Mouse (Mus musculus): ENCODE data around the gene Sac3d1.

Sac3d1 gene

GRCm38 (mm10) chr19:6123330-6123729, 4.9 kb upstream of the Sac3d1 start:
- intact Hi-C loops (cut with DNase I): loop anchor here (5.0 kb wide), 1 partner anchor 36 kb away; no protein-coding TSS in a partner anchor

DNA sequence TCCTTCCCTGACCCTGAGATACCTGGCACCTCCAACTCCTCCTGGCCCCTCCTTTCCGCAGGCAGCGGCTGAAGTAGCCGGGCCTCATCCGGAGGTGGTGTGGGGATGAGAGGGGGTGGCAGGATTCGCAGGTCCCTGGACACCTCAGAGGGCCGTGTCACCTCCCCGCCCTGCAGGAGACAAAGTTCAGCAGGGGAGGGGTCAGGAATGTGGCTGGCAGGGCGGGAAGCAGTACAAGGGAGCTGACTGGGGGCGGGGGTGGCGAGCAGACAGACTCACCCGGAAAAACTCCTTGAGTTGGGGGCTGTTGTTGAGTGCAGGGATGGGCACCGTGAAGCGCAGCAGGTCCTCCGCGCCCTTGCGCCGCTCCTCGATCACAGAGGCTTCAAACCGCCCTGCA, 3.3 kb upstream of the Sac3d1 start:
- intact Hi-C loops (cut with DNase I): loop anchor here (5.0 kb wide), 1 partner anchor 34 kb away; no protein-coding TSS in a partner anchor

DNA sequence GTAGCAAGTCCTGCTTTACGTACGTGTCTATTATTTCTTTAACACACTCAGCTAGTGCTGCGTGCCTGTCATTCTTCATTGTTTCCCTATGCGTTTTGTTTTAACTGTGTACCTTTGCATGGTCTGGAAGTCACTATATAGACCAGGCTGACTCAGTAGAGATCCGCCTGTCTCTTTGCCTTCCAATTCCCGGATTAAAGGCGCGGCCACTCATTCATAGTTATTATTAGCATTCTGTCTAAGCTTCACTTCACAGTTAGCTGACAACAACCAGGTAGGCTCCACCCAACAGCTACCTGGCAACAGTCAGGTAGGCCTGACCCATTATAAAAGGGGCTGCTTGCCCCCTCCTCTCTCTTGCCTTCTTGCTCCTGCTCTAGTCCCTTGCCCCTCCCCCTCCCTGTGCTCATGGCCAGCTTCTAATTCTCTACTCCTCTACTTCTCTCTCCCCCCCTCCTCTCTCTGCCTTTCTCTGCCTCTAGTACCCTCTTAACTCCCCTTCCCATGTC, 281 bp upstream of the Sac3d1 start:
- intact Hi-C loops (cut with DNase I): no loop called here

GRCm38 (mm10) chr19:6117346-6117985, 984 bp downstream of the Sac3d1 start:
- intact Hi-C loops (cut with DNase I): no loop called here

DNA sequence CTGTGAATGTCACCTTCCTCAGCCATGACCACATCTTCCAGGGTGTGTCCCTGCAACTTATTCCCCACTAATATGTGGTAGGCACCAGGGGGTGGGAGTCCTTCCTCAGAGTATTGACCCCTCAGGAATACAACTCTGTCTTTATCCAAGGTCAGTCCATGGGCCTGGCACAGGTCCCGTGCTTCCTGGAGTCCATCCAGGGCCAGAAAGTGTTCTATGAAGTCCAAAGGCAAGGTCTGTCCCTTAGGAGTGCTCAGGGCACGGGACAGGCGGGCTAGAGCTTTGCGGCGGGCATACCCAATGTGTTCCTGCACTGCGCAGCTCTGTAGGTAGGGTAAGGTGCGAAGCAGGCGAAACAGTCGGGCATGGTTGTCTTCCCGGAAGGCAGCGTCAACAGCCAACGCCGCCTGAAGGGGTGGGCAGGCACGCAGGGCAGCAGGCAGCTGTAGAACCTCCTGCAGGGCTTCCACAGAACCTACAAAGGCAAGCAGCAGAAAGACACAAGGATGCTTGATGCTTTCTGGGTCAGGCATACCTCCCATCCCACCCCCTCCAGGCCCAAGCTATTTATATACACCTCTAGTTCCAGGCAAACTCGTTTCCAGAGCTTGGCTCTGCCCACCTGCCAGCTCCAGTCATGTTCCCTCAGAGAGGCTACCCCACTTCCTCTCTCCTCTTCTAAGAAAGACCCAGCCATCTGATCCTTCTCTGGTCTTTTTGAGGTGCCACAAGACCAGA, 2.2 kb downstream of the Sac3d1 start:
- intact Hi-C loops (cut with DNase I): no loop called here

DNA sequence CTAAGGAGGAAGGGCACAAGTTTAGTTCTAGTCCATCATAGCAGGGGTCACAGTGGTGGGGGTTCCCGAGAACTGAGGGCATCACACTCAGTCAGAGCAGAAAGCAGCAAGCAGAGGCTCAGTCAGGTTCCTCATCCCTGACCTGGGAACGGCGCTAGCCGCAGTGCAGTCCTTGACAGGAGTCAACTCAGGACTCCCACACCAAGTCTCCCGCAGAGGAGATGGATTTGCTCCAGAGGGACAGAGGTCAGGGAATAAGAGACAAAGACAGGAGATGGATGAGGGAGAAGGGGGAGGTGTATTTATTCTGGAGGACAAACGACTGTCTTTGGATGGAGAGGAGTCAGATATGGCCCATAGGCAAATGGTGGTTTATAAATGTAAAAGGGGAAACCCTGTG, 5.3 kb downstream of the Sac3d1 start:
- intact Hi-C loops (cut with DNase I): no loop called here

DNA sequence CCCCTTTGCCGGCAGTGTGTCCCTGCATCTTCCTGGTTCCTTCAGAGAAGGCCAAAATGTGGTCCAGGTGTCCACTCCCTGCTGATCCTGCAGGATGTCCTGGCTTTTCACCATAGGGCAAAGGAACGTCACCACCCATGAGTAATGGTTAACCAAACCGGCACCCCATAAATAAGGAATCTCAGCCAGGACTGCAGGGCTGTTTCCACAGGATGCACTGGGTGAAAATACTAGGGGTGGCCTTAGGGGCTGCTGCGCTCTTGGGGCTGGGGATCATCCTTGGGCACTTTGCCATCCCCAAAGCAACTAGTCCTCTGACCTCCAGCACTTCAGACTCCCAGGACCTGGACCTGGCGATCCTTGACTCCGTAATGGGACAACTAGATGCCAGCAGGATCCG, 12.9 kb downstream of the Sac3d1 start, which contains the start of gene Naaladl1:
Naaladl1 (plus strand) TSS at position 197 of the 400 bp plus-strand sequence.
- intact Hi-C loops (cut with DNase I): no loop called here

DNA sequence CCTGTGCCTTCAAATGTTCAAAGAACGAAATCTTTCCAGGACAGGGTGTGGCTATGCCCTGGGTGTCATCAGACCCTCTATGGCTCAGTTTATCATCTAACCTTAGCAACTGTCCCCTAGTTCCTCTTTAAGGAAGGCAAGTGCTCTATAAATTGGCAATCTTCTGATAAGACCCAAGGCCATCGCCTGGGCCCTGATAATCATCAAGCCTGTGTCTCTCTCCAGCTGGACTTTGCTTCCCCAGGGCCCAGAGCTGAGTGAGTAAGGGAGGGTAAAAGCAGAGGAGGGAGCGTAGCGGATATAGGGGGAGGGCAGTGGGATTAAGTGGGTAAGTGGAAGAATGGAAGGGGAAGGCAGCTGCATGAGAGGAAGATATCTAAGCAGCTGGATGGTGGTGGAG, 14.0 kb downstream of the Sac3d1 start:
- intact Hi-C loops (cut with DNase I): no loop called here

GRCm38 (mm10) chr19:6102169-6102853, 16.1 kb downstream of the Sac3d1 start:
- intact Hi-C loops (cut with DNase I): no loop called here

DNA sequence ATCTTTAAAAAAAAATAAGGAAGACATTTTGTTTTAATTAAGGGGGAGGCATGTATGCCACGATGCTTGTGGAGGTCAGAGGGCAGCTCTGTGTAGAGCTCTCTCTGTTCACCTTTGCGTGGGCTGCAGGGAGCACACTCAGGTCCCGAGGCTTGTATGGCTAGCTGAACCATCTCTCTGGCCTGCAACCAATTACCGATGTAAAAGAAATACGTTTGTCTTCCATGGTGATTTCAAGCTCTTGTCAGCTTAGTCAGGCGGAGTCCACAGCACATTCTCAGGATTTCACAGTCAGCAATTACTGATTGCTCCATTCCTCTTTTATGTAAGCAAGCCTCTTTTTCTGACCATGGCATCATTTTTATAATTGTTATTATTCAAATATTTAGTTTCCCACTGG, 17.3 kb downstream of the Sac3d1 start:
- intact Hi-C loops (cut with DNase I): no loop called here

GRCm38 (mm10) chr19:6097847-6098246, 20.6 kb downstream of the Sac3d1 start:
- intact Hi-C loops (cut with DNase I): no loop called here

DNA sequence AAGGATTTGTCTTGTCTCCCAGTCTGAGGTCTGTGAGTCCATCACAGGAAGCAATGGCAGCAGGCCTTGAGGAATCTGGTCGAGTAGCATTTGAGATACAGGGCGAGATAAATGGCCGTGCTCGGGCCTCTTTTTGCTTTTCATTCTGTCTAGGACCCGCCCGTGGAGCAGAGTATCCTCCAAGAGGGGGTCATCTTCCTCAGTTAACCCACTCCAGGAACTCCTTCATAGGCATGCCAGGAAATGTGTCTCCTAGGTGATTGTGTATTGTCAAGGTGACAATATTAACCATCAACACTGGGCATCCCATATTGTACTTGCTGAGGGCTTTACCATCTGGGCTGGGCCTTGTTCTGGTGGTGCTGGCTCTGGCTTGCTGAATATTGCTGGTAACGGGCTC, 24.3 kb downstream of the Sac3d1 start, which contains the start of gene AC131692.1:
AC131692.1 (plus strand) TSS at position 301 of the 400 bp plus-strand sequence.
- intact Hi-C loops (cut with DNase I): no loop called here

GRCm38 (mm10) chr19:6088841-6089240, 29.6 kb downstream of the Sac3d1 start:
- intact Hi-C loops (cut with DNase I): loop anchor here (5.0 kb wide), 1 partner anchor 33 kb away; no protein-coding TSS in a partner anchor

DNA sequence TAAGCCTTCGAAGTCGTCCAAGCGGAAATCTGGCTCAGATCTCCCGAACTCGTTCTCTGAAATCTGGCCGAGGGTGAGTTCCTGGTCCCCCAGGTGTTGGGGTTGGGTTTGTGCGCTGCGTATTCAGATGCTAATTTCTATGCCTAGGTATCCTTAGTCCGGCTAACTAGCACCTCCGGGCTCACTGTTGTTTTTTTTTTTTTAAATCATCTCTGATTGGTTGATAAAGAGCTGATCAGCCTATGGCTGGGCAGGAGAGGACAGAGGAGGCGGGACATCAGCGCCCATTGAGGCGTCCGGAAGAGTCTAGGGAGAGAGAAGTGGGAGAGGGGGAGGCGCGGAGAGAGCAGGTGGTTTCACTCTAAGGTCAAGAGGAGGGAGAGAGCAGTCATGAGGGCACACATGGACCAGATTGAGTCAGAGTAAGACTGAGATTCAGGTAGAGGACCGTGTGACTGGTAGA, 33.0 kb downstream of the Sac3d1 start:
- intact Hi-C loops (cut with DNase I): loop anchor here (5.0 kb wide), 1 partner anchor 37 kb away; no protein-coding TSS in a partner anchor

DNA sequence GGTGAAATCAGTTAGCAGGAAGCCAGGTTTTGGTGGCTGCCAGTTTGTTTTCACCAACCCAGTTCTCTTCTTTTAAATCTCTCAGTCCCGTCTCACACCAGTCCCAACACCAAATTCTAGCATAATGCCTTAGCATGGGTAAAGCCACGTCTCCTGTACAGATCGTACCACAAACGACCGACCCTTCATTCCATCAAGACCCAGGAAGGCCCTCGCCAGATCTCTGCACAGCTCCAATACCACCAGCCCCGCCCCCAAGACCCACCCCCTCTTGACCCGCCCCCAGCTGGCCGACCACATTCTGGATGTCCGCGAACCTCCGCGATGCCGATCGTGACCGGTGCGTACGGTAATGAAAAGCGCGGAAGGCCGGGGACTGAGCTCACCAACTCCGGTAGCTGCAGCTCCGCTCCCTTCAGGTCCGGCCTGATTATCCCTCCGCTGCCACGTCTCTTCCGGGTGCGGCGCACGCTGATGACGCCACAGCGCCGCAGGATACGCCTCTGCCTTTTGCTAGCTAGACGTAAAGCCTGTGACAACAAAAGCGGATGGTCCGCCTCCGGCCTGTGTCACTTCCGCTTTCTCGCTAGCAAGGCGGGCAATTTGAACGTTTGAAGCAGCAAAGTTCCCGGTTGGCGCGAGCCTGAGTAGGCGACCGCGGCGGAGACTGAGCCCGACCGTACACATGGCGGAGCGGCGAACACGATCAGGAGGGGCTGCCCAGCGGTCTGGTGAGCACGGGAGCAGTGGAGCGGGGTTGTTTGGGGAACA, 33.8 kb downstream of the Sac3d1 start, which contains the start of the genes Zfpl1 and Cdca5:
Zfpl1 (minus strand) TSS at position 479 of the 771 bp plus-strand sequence.
Cdca5 (plus strand) TSS at position 506 of the 771 bp plus-strand sequence.
- intact Hi-C loops (cut with DNase I): loop anchor here (5.0 kb wide), 1 partner anchor 38 kb away; no protein-coding TSS in a partner anchor

- intact Hi-C loops (cut with DNase I): no loop called here
These were observed 36.3 kb downstream of the Sac3d1 start, which contains the start of gene Gm28374 for GRCm38 (mm10) chr19:6082156-6082555. TSS of gene Gm28374 (minus strand) at chr19:6082256.

GRCm38 (mm10) chr19:6079983-6080480, 38.4 kb downstream of the Sac3d1 start, which contains the start of gene Tmem262:
TSS of gene Tmem262 (plus strand) at chr19:6080033.
- intact Hi-C loops (cut with DNase I): no loop called here

DNA sequence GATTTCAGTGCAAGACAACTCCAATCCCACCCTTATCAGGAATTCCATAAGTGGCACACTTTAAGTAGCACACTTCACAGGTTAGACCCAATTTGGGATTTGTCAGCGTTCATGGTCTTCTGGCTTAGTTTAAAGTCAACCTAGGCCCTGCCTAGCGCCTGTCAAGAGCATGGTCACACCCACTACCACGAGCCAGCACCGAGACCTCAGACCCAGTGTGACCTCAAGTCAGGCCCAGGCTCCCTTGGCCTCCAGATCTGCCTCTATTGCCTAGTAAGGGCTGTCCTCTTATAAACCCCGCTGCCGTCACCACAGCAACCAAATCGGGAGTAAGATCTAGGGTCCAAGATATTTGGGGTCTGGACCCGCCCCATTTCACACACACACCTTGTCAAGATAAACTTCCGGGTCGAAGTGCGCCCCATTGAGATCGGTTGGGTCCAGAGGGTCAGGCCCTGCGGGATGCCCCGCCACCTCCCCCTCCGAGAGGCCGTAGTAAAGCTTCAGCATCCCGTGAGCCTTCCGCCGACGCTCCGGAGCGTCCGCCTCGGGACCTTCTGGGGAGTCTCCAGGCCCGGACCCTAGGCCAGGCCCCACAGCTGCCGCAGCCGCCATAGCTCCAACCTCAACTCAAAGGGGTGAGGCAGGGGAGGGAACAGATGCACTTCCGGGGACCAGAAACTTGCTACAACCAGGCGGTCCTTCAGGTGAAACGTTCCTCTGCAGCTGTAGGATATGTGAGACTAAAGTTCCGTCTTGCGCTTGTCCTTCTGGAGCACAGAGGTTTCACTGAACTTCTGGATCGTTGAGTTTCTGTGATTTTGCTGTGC, 41.7 kb downstream of the Sac3d1 start, which contains the start of gene Vps51:
Vps51 (minus strand) TSS at position 668 of the 830 bp plus-strand sequence.
- intact Hi-C loops (cut with DNase I): no loop called here

DNA sequence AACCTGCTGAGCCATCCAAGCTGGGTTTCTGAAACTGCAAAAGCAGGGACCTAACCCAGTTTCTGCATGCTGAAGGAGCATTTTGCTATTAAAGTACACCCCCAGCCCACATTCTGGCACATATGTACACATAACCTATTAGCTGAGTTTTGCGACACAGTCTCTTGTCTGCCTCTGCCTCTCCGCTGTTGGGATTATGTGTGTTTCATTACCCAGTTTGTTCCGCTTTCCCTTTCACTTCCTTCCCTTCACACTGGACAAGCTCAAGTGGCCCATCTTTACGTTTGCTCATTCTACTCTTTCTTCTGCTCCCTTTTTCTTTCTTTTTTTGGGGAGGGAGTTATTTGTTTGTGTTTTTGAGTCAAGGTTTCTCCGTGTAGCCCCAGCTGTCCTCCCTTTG, 44.6 kb downstream of the Sac3d1 start:
- intact Hi-C loops (cut with DNase I): no loop called here

Measured in adrenal gland (tissue).